In genomic region chr6:34780231-34780942, GRCm38 (mm10) we compare ENCODE assay signal across 8 mouse cellular contexts. TPM values are rescaled to one million over a fixed set of nuclear protein-coding genes. Genes with fewer than 3 reads are reported as not detected.
DNase-seq lines count a peak whose midpoint lies in the region; ATAC-seq and TF ChIP-seq lines count a peak whose summit lies in the region.

TSS of gene Agbl3 (plus strand) at chr6:34780432.

- peak within 1 kb of the TSS; percentile 66 for H3K4me2 ChIP-seq in lung, postnatal 0 days (replicated peaks; ENCODE audit: low read depth, low read length)

- TF ChIP-seq EP300 in lung, postnatal 0 days (IDR thresholded peaks at IDR 0.05) = peak; percentile 31; the same call in 1 of the 2 replicates

- under 1% methylated on average over 81 of the region's 81 CpGs for WGBS in hindbrain, embryonic 10.5 days
- WGBS in lung, postnatal 0 days = under 1% methylated on average over 40 of the region's 81 CpGs

- H3K27ac ChIP-seq in hindbrain, embryonic 10.5 days = peak within 1 kb of the TSS; percentile 94
- H3K27ac ChIP-seq in lung, postnatal 0 days (ENCODE audit: low read length) = peak within 1 kb of the TSS; percentile 97

- H3K9me3 ChIP-seq in hindbrain, embryonic 10.5 days = no peaks in the 10 kb centered on the region
- H3K9me3 ChIP-seq in lung, postnatal 0 days (ENCODE audit: low read length) = no peaks in the 10 kb centered on the region

- no peak for TF ChIP-seq CTCF in lung, postnatal 0 days (IDR thresholded peaks at IDR 0.05)

- peak; percentile 93 for ATAC-seq in frontal cortex, adult (ENCODE audit: low TSS enrichment)
- ATAC-seq in lung, postnatal 0 days = peak; percentile 94

- peak; percentile 93 for DNase-seq in MN1 (ENCODE audit: low spot score)
- peak; percentile 94 for DNase-seq in cerebellum, adult 9-10 months
- DNase-seq in hindbrain, embryonic 10.5 days (ENCODE audit: low spot score) = peak; percentile 96
- peak; percentile 93 for DNase-seq in layer of hippocampus, adult 9-11 months
- peak; percentile 96 for DNase-seq in lung, postnatal 0 days (ENCODE audit: low spot score)
- peak; percentile 97 for DNase-seq in ovary, postnatal 14 days (ENCODE audit: low spot score)
- peak; percentile 96 for DNase-seq in thymus, postnatal 14 days

- H3K9ac ChIP-seq in lung, postnatal 0 days (replicated peaks; ENCODE audit: low read depth) = peak within 1 kb of the TSS; percentile 67

- no peaks in the 10 kb centered on the region for H3K36me3 ChIP-seq in hindbrain, embryonic 10.5 days
- no peaks in the 10 kb centered on the region for H3K36me3 ChIP-seq in lung, postnatal 0 days (ENCODE audit: insufficient read depth, low read length)

- peaks cover 6% of the 10 kb centered on the region; the same call in 1 of the 2 replicates for H3K27me3 ChIP-seq in hindbrain, embryonic 10.5 days (ENCODE audit: insufficient read depth, poor library complexity, severe bottlenecking)
- no peaks in the 10 kb centered on the region for H3K27me3 ChIP-seq in lung, postnatal 0 days (replicated peaks; ENCODE audit: insufficient read depth, low read length)

- peaks cover 9% of the 10 kb centered on the region; the same call in 1 of the 2 replicates for H3K4me1 ChIP-seq in hindbrain, embryonic 10.5 days (replicated peaks)
- H3K4me1 ChIP-seq in lung, postnatal 0 days (ENCODE audit: insufficient read depth, low read depth, low read length) = peaks cover 3% of the 10 kb centered on the region; the same call in 1 of the 2 replicates

- H3K4me3 ChIP-seq in hindbrain, embryonic 10.5 days = peak within 1 kb of the TSS; percentile 63
- peak within 1 kb of the TSS; percentile 65 for H3K4me3 ChIP-seq in lung, postnatal 0 days (ENCODE audit: low read depth, low read length)

RNA-seq across cellular contexts. Expression of gene Agbl3, which starts in this region (rescaled TPM):
- 4.0 and 5.9 TPM in 2 replicates for polyA plus RNA-seq in hindbrain, embryonic 10.5 days (2016; fragmentation: Nextera tagmentation; extraction: Ambion mirVana)
- polyA plus RNA-seq in lung, postnatal 0 days (2015; fragmentation: Nextera tagmentation; extraction: Ambion mirVana) = 13.2 and 16.0 TPM in 2 replicates

Comparison
In these comparisons a context has a peak if more than half of its experiments do, and no peak if none do; other contexts are left out.
1. Peak in every context shown above with its lines: DNase-seq, ATAC-seq, H3K4me3 ChIP-seq and H3K27ac ChIP-seq.